Mouse (Mus musculus): ENCODE measurements around the gene Samd14. TPM values are rescaled to one million over a fixed set of nuclear protein-coding genes. Genes with fewer than 3 reads are reported as not detected.

Samd14 gene
- polyA plus RNA-seq, 1 experiment from 2014 or later: 20.3 TPM

DNA sequence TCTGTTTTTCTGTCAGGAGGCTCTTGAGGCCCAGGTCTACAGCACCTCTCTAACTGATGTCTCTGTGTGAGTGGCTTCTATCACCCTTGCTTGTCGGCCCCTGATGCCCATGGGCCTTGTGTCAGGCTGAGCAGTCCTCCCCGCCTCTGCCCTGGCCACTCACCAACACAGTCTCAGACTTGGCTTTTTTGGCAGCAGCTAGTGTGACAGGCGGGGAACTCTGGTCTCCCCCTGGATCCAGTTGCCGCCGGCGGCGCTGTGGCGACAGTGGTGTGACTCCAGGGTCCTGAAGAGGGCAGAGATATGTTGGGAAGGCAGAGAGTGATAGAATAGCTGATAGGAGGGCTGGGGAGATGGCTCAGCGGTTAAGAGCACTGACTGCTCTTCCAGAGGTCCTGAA is 43.4 kb downstream of the Samd14 start:
- no peak overlapping the region for H3K27ac ChIP-seq (ENCODE audit: low read depth)

DNA sequence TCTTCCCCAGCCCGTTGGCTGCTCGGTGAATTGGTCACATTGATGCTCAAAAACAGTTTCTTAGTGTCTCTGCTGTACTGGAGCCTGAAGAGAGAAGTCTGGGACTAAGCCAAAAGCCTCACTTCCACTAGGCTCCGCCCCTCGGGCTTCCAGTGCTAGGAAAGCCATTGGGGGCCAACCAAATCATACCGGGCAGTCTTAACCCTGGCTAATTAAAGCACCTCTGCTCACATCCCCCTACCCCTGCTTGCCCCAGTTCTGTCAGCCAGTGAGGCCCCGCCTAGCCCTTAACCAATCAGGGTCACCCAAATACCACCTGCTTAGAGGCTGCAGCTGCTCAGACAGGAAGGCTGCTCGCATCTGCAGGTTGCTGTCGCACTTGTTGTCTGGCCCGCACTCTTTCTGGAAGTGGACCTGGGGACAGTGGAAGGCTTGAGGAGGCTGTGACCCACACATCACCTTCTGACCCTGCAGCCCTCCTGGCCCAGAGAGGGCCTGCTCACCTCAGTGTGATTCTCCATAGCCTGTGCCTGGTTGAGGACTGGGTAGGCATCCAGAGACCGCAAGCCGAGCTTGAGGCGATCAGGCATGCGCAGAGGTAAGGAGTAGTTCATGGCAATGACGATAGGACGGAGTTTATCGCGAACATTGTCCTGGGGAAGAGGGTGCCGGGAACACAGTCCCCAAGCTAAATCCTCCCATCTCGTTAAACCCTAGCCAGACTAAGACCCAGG is 47.3 kb downstream of the Samd14 start:
- Histone ChIP-seq H3K4me3 (ENCODE audit: low read depth, low read length) (no peak overlapping the region), H3K9ac (ENCODE audit: low read length) (no peak overlapping the region), H3K27ac (ENCODE audit: low read depth) (no peak overlapping the region), H3K4me2 (ENCODE audit: low read length) (no peak overlapping the region), H3K27me3 (replicated peaks; ENCODE audit: control insufficient read depth, insufficient read depth, low read length) (no peaks in the 10 kb centered on the region), H3K9me3 (ENCODE audit: control insufficient read depth, low read length) (no peaks in the 10 kb centered on the region), H3K36me3 (ENCODE audit: control insufficient read depth, insufficient read depth, low read length) (peaks cover 31% of the 10 kb centered on the region), H3K4me1 (replicated peaks; ENCODE audit: control insufficient read depth, insufficient read depth, low read length) (no peaks in the 10 kb centered on the region)
- ATAC-seq (replicated peaks; ENCODE audit: low FRiP score, low TSS enrichment, low read depth) (no peak), DNase-seq (ENCODE audit: low spot score) (no peak)
- WGBS: 49% methylated on average over 19 of the region's 19 CpGs

More for the DNA sequence above, 43.4 kb downstream of the Samd14 start:
- ATAC-seq (replicated peaks; ENCODE audit: low FRiP score, low TSS enrichment, low read depth): no peak
- no peaks in the 10 kb centered on the region for H3K4me1 ChIP-seq (replicated peaks; ENCODE audit: control insufficient read depth, insufficient read depth, low read length)
- peaks cover 35% of the 10 kb centered on the region for H3K36me3 ChIP-seq (ENCODE audit: control insufficient read depth, insufficient read depth, low read length)
- no peak for DNase-seq (ENCODE audit: low spot score)
- 80% methylated on average over 9 of the region's 9 CpGs for WGBS
- H3K4me3 ChIP-seq (ENCODE audit: low read depth, low read length): no peak overlapping the region
- H3K27me3 ChIP-seq (replicated peaks; ENCODE audit: control insufficient read depth, insufficient read depth, low read length): no peaks in the 10 kb centered on the region
- H3K4me2 ChIP-seq (ENCODE audit: low read length): no peak overlapping the region
- no peak overlapping the region for H3K9ac ChIP-seq (ENCODE audit: low read length)
- H3K9me3 ChIP-seq (ENCODE audit: control insufficient read depth, low read length): no peaks in the 10 kb centered on the region

DNA sequence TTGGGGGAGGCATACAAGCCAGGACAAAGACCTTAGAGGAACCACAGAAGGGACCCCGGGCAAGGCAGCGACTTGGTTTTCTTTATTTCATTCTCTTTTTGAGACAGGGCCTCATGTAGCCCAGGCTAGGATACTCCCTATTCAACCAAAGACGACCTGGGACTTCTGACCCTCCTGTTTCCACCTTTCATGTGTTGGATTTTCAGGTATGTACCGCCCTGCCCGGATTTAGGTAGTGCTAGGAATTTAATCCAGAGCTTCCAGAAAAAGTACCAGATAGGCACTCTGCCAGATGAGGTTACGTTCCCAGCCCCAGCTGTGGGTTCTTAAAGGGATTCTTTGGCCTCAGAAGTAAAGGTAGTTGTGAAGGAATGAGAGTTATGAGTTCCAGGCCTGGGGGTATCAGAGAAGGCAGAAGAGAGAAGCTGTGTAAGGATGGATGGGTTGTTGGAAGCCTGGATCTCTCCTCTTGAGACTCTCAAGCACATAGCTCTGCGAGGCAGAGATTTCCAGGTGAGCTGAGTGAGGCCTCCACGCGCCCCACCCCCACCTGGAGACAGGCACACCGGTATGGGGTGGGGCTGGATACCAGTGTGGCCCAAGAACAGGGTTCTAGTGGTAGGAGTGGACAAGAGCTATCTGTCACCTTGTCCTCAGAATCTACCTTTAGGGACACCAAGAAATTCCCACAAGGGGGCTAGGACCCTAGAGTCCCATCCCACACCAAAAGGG is 59.7 kb downstream of the Samd14 start:
- H3K4me3 ChIP-seq (ENCODE audit: low read depth, low read length): no peak overlapping the region
- no peak overlapping the region for H3K27ac ChIP-seq (ENCODE audit: low read depth)
- no peaks in the 10 kb centered on the region for H3K27me3 ChIP-seq (replicated peaks; ENCODE audit: control insufficient read depth, insufficient read depth, low read length)
- no peak overlapping the region for H3K4me2 ChIP-seq (ENCODE audit: low read length)
- DNase-seq (ENCODE audit: low spot score) (no peak), ATAC-seq (replicated peaks; ENCODE audit: low FRiP score, low TSS enrichment, low read depth) (no peak)
- H3K9ac ChIP-seq (ENCODE audit: low read length): no peak overlapping the region
- 83% methylated on average over 10 of the region's 10 CpGs for WGBS
- peaks cover 10% of the 10 kb centered on the region; the same call in 1 of the 2 replicates for H3K36me3 ChIP-seq (ENCODE audit: control insufficient read depth, insufficient read depth, low read length)
- no peaks in the 10 kb centered on the region for H3K9me3 ChIP-seq (ENCODE audit: control insufficient read depth, low read length)
- peaks cover 30% of the 10 kb centered on the region for H3K4me1 ChIP-seq (replicated peaks; ENCODE audit: control insufficient read depth, insufficient read depth, low read length)

DNA sequence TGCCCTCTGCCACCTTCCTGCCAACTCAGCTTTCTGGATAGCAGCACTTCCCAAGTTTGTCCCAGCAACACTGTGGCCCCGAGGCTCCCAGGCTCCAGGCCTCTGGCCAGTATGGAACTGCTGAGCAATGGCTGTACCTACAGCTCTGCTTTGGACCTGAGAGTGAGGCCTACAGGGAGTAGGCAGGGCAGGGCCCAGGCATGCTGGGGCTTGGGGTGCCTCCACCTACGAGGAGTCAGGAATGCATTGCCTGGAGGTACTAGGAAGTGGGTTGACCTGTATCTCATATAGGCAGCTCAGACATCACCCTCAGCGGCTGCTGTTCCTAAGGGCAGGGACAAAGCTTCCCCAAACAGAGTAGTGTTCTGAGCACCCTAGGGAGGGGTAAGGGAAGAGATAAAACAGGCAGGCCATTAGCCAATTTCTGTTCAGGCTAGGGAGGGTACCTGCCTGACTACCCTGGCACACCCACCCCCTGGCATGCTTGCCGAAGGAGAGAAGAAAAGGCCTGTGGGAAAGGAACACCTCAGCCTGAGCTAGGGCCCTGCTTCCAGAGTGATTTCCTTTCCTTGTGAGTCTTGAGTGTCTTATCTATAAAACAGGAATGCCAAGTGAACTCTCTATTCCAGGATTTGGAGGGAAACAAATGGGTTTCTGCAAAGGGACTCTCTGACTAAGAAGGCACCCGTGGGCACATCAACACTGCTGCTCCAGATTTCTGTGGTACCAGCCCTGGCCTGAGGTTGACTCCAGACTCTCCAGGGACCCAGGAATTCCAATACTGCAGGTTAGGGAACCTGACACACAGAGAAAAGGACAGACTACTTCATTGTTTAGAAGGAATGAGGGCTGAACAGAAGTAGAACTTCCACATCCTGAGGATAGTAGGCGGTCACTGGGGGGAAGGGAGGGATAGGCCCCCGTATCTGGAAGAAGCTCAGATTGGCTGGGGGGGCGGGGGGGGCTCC is 60.7 kb downstream of the Samd14 start:
- H3K36me3 ChIP-seq (ENCODE audit: control insufficient read depth, insufficient read depth, low read length): 0 out of 2 replicates have a peak, but pooled peaks cover 5% of the 10 kb centered on the region
- H3K27ac ChIP-seq (ENCODE audit: low read depth): peak overlapping the region; percentile 29; the same call in 1 of the 2 replicates
- peaks cover 40% of the 10 kb centered on the region for H3K4me1 ChIP-seq (replicated peaks; ENCODE audit: control insufficient read depth, insufficient read depth, low read length)
- H3K27me3 ChIP-seq (replicated peaks; ENCODE audit: control insufficient read depth, insufficient read depth, low read length): no peaks in the 10 kb centered on the region
- WGBS: 72% methylated on average over 8 of the region's 8 CpGs
- H3K4me2 ChIP-seq (ENCODE audit: low read length): no peak overlapping the region
- H3K4me3 ChIP-seq (ENCODE audit: low read depth, low read length): no peak overlapping the region
- H3K9ac ChIP-seq (ENCODE audit: low read length): no peak overlapping the region
- H3K9me3 ChIP-seq (ENCODE audit: control insufficient read depth, low read length): no peaks in the 10 kb centered on the region
- ATAC-seq (replicated peaks; ENCODE audit: low FRiP score, low TSS enrichment, low read depth): no peak
- no peak for DNase-seq (ENCODE audit: low spot score)

DNA sequence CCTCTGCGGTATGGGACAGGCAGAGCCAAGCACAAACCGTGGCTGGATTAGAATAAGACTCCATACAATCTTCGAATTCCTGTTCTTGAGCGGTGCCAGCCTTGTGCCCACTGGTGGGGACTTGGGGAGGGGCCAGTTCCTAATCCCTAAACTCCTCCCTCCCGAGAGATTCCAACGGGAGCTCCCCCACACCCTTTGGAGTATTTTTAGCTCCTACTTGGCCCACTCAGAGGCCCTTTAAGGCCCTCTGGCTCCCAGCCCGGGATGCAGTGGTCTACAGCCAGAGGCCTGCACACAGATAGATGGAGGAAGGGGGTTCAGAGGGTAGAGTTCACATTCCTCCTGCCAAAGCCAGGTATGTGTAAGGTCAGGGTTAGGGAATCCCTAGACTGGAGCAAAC is 61.6 kb downstream of the Samd14 start:
- Histone ChIP-seq H3K27ac (ENCODE audit: low read depth) (peak overlapping the region; percentile 29; the same call in 1 of the 2 replicates), H3K27me3 (replicated peaks; ENCODE audit: control insufficient read depth, insufficient read depth, low read length) (no peaks in the 10 kb centered on the region), H3K4me2 (ENCODE audit: low read length) (no peak overlapping the region), H3K4me3 (ENCODE audit: low read depth, low read length) (no peak overlapping the region), H3K36me3 (ENCODE audit: control insufficient read depth, insufficient read depth, low read length) (no peaks in the 10 kb centered on the region), H3K9me3 (ENCODE audit: control insufficient read depth, low read length) (no peaks in the 10 kb centered on the region), H3K9ac (ENCODE audit: low read length) (no peak overlapping the region), H3K4me1 (replicated peaks; ENCODE audit: control insufficient read depth, insufficient read depth, low read length) (peaks cover 46% of the 10 kb centered on the region)
- WGBS: 56% methylated on average over 7 of the region's 7 CpGs
- DNase-seq (ENCODE audit: low spot score) (no peak), ATAC-seq (replicated peaks; ENCODE audit: low FRiP score, low TSS enrichment, low read depth) (0 out of 2 replicates have a peak, but pooled peaks have one; percentile 24)

DNA sequence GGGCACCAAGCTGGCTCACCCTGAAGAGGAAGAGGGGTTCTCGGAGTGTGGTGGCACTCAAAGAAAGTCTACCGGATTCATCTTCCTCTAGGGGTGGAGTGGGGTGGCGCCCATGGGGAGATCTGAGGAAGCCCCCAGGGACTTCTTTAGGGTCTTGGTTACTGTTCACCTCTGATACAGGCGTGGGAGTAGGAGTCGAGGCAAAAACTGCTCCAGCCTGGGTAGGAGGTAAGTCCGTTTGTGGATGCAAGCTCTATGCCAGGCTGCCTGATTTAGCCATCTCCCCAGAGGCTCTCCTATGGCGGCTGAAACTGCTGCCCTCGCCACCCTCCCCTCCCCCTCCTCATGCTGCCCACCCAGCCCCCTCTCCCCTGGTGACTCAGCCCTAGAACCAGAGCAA is 62.5 kb downstream of the Samd14 start:
- Histone ChIP-seq H3K27me3 (replicated peaks; ENCODE audit: control insufficient read depth, insufficient read depth, low read length) (no peaks in the 10 kb centered on the region), H3K4me2 (ENCODE audit: low read length) (no peak overlapping the region), H3K9ac (ENCODE audit: low read length) (no peak overlapping the region), H3K27ac (ENCODE audit: low read depth) (no peak overlapping the region), H3K4me1 (replicated peaks; ENCODE audit: control insufficient read depth, insufficient read depth, low read length) (peaks cover 46% of the 10 kb centered on the region), H3K36me3 (ENCODE audit: control insufficient read depth, insufficient read depth, low read length) (no peaks in the 10 kb centered on the region), H3K9me3 (ENCODE audit: control insufficient read depth, low read length) (no peaks in the 10 kb centered on the region), H3K4me3 (ENCODE audit: low read depth, low read length) (no peak overlapping the region)
- no peak for DNase-seq (ENCODE audit: low spot score)
- WGBS: 80% methylated on average over 8 of the region's 8 CpGs
- ATAC-seq (replicated peaks; ENCODE audit: low FRiP score, low TSS enrichment, low read depth): no peak

DNA sequence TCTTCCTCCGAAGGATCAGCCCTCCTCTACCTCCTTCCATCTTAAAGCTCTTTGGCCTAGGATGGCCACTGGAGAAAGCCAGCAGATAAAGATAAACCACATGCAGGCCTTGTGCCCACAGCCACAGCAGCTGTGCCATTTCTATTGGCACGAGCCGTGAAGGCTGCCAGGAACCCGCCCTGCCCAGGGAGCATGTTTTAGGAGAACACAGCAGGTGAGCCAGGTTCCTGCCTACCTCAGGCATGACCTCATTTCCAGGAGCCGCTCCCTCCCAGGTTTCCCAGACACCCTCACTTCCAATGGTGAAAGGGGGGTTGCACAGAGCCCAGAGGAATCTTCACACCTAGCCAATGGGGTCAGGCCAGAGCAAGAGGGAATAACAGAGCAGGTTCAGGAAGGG is 63.1 kb downstream of the Samd14 start:
- DNase-seq (ENCODE audit: low spot score): no peak
- Histone ChIP-seq H3K4me3 (ENCODE audit: low read depth, low read length) (no peak overlapping the region), H3K4me1 (replicated peaks; ENCODE audit: control insufficient read depth, insufficient read depth, low read length) (peaks cover 47% of the 10 kb centered on the region), H3K9ac (ENCODE audit: low read length) (no peak overlapping the region), H3K9me3 (ENCODE audit: control insufficient read depth, low read length) (no peaks in the 10 kb centered on the region), H3K36me3 (ENCODE audit: control insufficient read depth, insufficient read depth, low read length) (no peaks in the 10 kb centered on the region), H3K4me2 (ENCODE audit: low read length) (no peak overlapping the region), H3K27me3 (replicated peaks; ENCODE audit: control insufficient read depth, insufficient read depth, low read length) (peaks cover 5% of the 10 kb centered on the region; the same call in 1 of the 2 replicates), H3K27ac (ENCODE audit: low read depth) (no peak overlapping the region)
- 68% methylated on average over 5 of the region's 5 CpGs for WGBS
- no peak for ATAC-seq (replicated peaks; ENCODE audit: low FRiP score, low TSS enrichment, low read depth)

DNA sequence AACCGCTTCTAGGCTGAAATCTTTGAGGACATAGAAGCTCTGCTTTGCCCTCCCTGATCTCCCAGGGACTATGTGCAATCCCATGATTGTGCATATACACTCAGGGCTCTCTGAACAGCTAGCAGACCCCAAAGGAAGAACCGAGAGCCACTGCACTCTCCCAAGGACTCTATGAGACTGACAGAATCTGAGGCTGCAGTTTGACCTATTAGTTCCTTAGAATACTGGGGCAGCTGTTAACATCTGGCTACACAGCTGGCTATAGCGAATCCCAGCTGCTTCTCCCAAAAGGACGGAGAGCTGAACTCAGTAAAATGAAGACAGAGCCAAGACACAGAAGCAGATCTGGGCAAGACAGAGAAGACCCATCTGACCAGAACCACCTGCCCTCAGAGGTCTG is 64.2 kb downstream of the Samd14 start:
- no peak for DNase-seq (ENCODE audit: low spot score)
- Histone ChIP-seq H3K4me1 (replicated peaks; ENCODE audit: control insufficient read depth, insufficient read depth, low read length) (peaks cover 54% of the 10 kb centered on the region), H3K4me2 (ENCODE audit: low read length) (peak overlapping the region; percentile 81), H3K4me3 (ENCODE audit: low read depth, low read length) (0 out of 2 replicates have a peak overlapping the region, but pooled peaks have one; percentile 6), H3K36me3 (ENCODE audit: control insufficient read depth, insufficient read depth, low read length) (no peaks in the 10 kb centered on the region), H3K27ac (ENCODE audit: low read depth) (no peak overlapping the region), H3K27me3 (replicated peaks; ENCODE audit: control insufficient read depth, insufficient read depth, low read length) (peaks cover 8% of the 10 kb centered on the region; the same call in 1 of the 2 replicates), H3K9ac (ENCODE audit: low read length) (no peak overlapping the region), H3K9me3 (ENCODE audit: control insufficient read depth, low read length) (no peaks in the 10 kb centered on the region)
- WGBS: 48% methylated on average over 4 of the region's 4 CpGs
- no peak for ATAC-seq (replicated peaks; ENCODE audit: low FRiP score, low TSS enrichment, low read depth)
